Mouse (Mus musculus): Measurements from ENCODE around the gene Wdtc1. TPM values are rescaled to one million over a fixed set of nuclear protein-coding genes. Genes with fewer than 3 reads are reported as not detected.
A peak's percentile ranks its signal among the peaks of the same experiment; 100 is the strongest.

Gene Wdtc1
- polyA plus RNA-seq, 1 experiment from 2014 or later: 14.0 TPM

DNA sequence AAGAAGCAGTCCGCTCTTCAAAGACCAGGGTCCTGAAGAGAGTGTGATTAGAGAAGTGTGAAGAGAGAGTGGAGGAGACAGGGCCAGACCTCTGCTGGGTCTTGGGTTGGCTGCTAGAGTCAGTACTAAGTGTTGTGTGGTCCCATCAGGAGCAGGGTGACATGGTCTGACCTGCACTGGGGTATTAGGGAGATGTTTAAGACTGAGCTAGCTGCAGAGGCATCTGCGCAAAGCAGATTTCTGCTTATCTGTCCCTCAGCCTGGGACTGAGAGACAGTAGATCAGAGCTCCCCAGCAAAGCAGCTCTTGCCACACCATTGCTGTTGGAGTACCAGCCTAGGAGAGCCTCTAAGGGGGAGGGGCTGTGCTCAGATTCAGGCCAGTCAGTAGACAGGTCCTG, 36.8 kb upstream of the Wdtc1 start:
- Histone ChIP-seq H3K9me3 (replicated peaks) (no peaks in the 10 kb centered on the region), H3K9ac (no peak overlapping the region), H3K36me3 (ENCODE audit: poor library complexity, severe bottlenecking) (0 out of 2 replicates have a peak, but pooled peaks cover under 1% of the 10 kb centered on the region), H3K27me3 (no peaks in the 10 kb centered on the region), H3K4me1 (peaks cover 9% of the 10 kb centered on the region), H3K4me3 (no peak overlapping the region), H3K27ac (no peak overlapping the region), H3K4me2 (no peak overlapping the region)
- 93% methylated on average over 2 of the region's 2 CpGs for WGBS
- ATAC-seq: no peak

DNA sequence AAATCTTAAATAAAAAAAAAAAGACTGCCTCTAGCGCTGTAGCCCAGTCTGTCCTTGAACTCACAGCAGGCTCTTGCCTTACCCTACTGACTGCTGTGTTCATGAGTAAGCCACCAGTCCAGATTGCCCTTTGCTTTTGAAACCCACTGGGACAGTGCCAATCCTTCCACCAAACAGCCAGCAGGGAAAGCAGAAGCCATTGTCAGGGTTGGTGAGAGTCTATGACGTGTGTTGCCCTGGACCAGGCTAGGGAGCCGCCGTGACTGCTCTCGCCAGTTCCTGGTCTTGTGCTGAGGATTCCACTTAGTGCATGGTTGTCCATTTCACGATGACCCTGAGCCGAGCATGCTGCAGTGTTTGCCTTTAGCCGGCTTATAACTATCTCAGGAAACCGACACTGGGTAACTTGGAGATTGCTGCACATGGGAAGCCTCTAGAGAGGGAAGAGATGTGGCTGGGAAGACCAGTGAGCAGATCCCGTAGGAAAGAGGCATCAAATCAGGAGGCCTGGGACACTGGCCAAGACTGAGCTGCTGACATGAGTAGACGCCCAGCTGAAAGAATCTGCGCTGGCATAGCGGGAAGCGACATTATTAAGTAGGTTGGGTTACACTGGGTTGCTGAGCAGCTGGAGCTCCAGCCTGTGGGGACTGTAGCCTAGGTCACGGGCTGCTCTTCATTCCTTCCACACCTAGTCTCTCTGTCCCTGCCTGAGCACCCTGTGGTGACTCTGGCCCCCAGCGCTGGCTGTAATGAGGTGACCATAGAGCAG, 35.7 kb upstream of the Wdtc1 start:
- Histone ChIP-seq H3K4me1 (0 out of 2 replicates have a peak, but pooled peaks cover 3% of the 10 kb centered on the region), H3K4me3 (no peak overlapping the region), H3K9me3 (replicated peaks) (no peaks in the 10 kb centered on the region), H3K27me3 (no peaks in the 10 kb centered on the region), H3K4me2 (no peak overlapping the region), H3K27ac (no peak overlapping the region), H3K36me3 (ENCODE audit: poor library complexity, severe bottlenecking) (0 out of 2 replicates have a peak, but pooled peaks cover 4% of the 10 kb centered on the region), H3K9ac (no peak overlapping the region)
- ATAC-seq: no peak
- WGBS: 87% methylated on average over 16 of the region's 16 CpGs

- Histone ChIP-seq H3K36me3 (ENCODE audit: poor library complexity, severe bottlenecking) (0 out of 2 replicates have a peak, but pooled peaks cover 4% of the 10 kb centered on the region), H3K9ac (no peak overlapping the region), H3K4me1 (0 out of 2 replicates have a peak, but pooled peaks cover 3% of the 10 kb centered on the region), H3K27ac (no peak overlapping the region), H3K4me3 (no peak overlapping the region), H3K9me3 (replicated peaks) (no peaks in the 10 kb centered on the region), H3K27me3 (no peaks in the 10 kb centered on the region), H3K4me2 (no peak overlapping the region)
- ATAC-seq: no peak
Observed at GRCm38 (mm10) chr4:133387053-133387452, 33.8 kb upstream of the Wdtc1 start.

DNA sequence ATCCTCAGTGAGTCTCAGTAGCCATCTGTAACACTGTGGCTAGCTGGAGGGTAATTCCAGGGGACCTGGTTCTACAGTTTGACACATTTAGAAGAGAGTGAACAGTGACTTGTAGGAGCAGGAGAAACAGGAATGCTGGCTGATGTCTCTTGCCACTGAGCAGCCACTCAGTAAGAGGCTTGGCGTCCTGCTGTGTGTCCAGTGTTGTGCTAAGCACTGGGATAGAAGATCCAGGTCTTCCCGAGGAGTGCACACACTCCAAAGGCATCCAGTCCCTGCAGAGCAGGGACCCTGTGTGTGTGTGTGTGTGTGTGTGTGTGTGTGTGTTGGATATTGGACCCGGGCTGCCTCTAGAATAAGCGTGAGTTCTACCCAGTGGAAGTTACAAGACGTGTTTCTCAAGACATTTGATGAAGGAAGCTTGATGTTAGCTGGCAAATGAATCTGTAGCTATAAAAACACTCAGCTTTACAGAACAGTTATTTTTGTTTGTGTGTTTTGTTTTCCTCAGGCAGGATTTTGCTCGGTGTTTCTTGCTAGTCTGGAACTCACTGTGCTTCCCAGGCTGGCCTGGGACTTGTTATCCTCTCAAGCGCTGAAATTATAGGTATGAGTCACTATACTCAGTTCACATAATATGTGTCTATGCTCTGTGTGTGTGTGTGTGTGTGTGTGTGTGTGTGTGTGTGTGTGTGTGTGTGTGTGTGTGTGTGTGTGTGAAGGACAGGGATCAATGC, 32.9 kb upstream of the Wdtc1 start:
- H3K9ac ChIP-seq: no peak overlapping the region
- H3K4me2 ChIP-seq: no peak overlapping the region
- H3K9me3 ChIP-seq (replicated peaks): no peaks in the 10 kb centered on the region
- no peak for ATAC-seq
- 0 out of 2 replicates have a peak, but pooled peaks cover 3% of the 10 kb centered on the region for H3K4me1 ChIP-seq
- WGBS: 70% methylated on average over 7 of the region's 7 CpGs
- no peak overlapping the region for H3K27ac ChIP-seq
- 0 out of 2 replicates have a peak, but pooled peaks cover 4% of the 10 kb centered on the region for H3K36me3 ChIP-seq (ENCODE audit: poor library complexity, severe bottlenecking)
- no peak overlapping the region for H3K4me3 ChIP-seq
- no peaks in the 10 kb centered on the region for H3K27me3 ChIP-seq

DNA sequence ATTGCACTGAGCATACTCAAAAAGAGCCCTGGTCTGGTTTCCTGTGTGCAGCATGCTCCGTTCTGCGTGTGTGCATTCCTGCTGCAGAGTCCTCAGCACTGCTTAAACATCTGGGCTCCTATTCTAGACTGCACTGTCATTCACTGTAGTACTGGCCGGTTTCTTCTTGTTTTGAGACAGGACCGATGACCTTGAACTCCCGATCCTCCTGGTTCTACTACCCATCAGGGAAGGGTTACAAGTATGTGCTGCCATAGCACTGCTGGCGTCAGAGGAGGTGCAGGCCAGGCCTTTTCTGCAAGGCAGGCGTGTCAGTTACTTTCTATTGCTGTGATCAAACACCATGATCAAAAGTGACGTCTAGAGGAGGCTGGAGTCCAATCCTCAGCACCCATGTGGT, 27.9 kb upstream of the Wdtc1 start:
- no peaks in the 10 kb centered on the region for H3K9me3 ChIP-seq (replicated peaks)

GRCm38 (mm10) chr4:133380532-133380931, 27.3 kb upstream of the Wdtc1 start:
- 0 out of 2 replicates have a peak, but pooled peaks cover 4% of the 10 kb centered on the region for H3K36me3 ChIP-seq (ENCODE audit: poor library complexity, severe bottlenecking)
- ATAC-seq: no peak
- H3K27me3 ChIP-seq: no peaks in the 10 kb centered on the region
- WGBS: 52% methylated on average over 6 of the region's 6 CpGs
- H3K9ac ChIP-seq: no peak overlapping the region
- no peaks in the 10 kb centered on the region for H3K9me3 ChIP-seq (replicated peaks)
- no peak overlapping the region for H3K4me3 ChIP-seq
- H3K4me2 ChIP-seq: no peak overlapping the region
- no peak overlapping the region for H3K27ac ChIP-seq
- H3K4me1 ChIP-seq: peaks cover 25% of the 10 kb centered on the region

More for the DNA sequence above, 27.9 kb upstream of the Wdtc1 start:
- Histone ChIP-seq H3K4me3 (no peak overlapping the region), H3K27ac (no peak overlapping the region), H3K36me3 (ENCODE audit: poor library complexity, severe bottlenecking) (0 out of 2 replicates have a peak, but pooled peaks cover 4% of the 10 kb centered on the region), H3K27me3 (no peaks in the 10 kb centered on the region), H3K9ac (no peak overlapping the region), H3K4me1 (peaks cover 20% of the 10 kb centered on the region), H3K4me2 (no peak overlapping the region)
- WGBS: 80% methylated on average over 8 of the region's 8 CpGs
- no peak for ATAC-seq

DNA sequence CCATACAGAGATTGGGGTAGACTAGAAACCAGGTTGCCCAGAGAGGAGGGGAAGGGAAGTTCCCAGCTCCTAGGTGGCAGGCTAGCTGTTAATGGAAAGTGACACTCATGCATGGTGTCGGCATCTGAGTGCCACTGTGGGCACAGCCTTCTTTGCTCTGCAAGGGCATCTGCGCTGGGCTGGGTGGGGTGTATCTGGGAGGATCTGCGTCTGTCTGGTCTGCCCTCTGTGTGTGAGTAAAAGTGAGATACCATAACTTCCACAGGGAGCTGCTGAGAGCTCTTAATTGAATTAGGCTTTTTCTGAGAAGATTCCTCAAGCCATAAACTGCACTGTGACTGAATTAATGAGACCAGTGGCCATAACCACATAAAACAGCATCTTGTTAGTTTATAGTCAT, 26.6 kb upstream of the Wdtc1 start:
- no peak for ATAC-seq

DNA sequence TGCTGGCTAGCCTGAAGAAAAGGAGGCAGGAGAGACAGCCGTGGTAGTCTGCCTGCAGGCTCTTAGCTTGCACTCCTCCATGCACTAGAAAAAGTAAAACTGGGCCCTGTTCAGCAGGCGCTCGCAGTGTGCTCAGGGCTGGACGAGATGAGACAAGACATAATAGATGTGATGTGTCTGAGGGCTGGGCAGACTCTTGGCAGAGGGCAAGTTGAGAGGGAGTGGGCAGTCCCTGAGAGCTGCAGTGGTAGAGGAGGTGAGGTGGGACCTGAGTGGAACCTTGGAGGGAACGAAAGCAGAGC, 25.7 kb upstream of the Wdtc1 start:
- Histone ChIP-seq H3K27ac (no peak overlapping the region), H3K4me1 (peaks cover 31% of the 10 kb centered on the region), H3K4me2 (no peak overlapping the region), H3K27me3 (no peaks in the 10 kb centered on the region), H3K36me3 (ENCODE audit: poor library complexity, severe bottlenecking) (no peaks in the 10 kb centered on the region; the same call in 1 of the 2 replicates), H3K4me3 (no peak overlapping the region), H3K9me3 (replicated peaks) (no peaks in the 10 kb centered on the region), H3K9ac (peak overlapping the region; percentile 53; the same call in 1 of the 2 replicates)
- WGBS: 40% methylated on average over 5 of the region's 5 CpGs
- ATAC-seq: no peak

More for the DNA sequence above, 26.6 kb upstream of the Wdtc1 start:
- no peak overlapping the region for H3K27ac ChIP-seq
- no peak overlapping the region for H3K4me2 ChIP-seq
- H3K9me3 ChIP-seq (replicated peaks): no peaks in the 10 kb centered on the region
- peaks cover 1% of the 10 kb centered on the region; the same call in 1 of the 2 replicates for H3K36me3 ChIP-seq (ENCODE audit: poor library complexity, severe bottlenecking)
- no peak overlapping the region for H3K4me3 ChIP-seq
- no peak overlapping the region for H3K9ac ChIP-seq
- whole genome bisulfite sequencing: 82% methylated on average over 3 of the region's 3 CpGs
- no peaks in the 10 kb centered on the region for H3K27me3 ChIP-seq
- peaks cover 28% of the 10 kb centered on the region for H3K4me1 ChIP-seq

DNA sequence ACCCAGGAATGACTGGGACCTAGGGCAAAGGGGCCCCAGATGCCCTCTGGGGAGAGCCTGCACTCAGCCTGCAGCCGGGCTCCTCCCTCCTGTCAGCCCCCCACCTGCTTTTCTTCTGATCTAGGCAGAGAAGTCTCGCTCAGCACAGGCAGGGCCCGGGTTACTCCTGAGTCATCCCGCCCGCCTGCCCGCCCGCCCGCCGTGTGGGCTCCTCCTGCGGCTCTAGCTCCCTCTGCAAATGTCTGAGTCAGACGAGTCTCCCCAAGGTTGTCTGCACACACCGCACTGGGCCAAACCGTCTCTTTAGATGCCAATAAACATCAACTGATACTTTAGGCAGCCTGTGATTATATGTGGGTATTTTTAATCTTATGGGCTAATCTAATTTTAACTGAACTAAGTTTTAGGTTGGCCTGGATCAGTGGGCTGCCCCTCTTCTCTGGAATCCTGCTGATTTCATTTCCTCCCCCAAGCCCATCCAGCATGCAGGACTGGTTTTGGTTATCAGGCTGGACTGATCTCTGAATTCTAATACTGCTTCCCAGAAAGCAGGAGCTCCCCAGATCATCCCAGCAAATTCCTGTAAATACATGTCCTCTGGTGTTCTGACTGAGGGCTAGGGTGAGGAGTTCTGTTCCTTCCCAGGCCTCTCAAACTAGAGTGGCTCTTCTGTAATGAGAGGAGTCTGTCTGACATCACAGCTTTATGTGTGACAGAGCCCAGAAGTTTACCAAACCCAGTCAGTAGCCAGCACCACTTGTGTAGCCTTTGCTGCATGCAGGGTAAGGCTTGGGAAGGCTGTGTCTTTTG, 25.2 kb upstream of the Wdtc1 start:
- Histone ChIP-seq H3K4me3 (no peak overlapping the region), H3K4me1 (peaks cover 37% of the 10 kb centered on the region), H3K9ac (peak overlapping the region; percentile 53), H3K9me3 (replicated peaks) (no peaks in the 10 kb centered on the region), H3K4me2 (peak overlapping the region; percentile 13; the same call in 1 of the 2 replicates), H3K27ac (no peak overlapping the region), H3K36me3 (ENCODE audit: poor library complexity, severe bottlenecking) (no peaks in the 10 kb centered on the region; the same call in 1 of the 2 replicates), H3K27me3 (no peaks in the 10 kb centered on the region)
- 7% methylated on average over 12 of the region's 13 CpGs for WGBS
- no peak for ATAC-seq

- no peaks in the 10 kb centered on the region for H3K27me3 ChIP-seq
Observed at GRCm38 (mm10) chr4:133375812-133376577, 22.7 kb upstream of the Wdtc1 start.

GRCm38 (mm10) chr4:133374011-133374410, 20.7 kb upstream of the Wdtc1 start:
- Histone ChIP-seq H3K9me3 (replicated peaks) (no peaks in the 10 kb centered on the region), H3K36me3 (ENCODE audit: poor library complexity, severe bottlenecking) (no peaks in the 10 kb centered on the region; the same call in 1 of the 2 replicates), H3K27me3 (no peaks in the 10 kb centered on the region), H3K4me1 (peaks cover 69% of the 10 kb centered on the region), H3K9ac (peak overlapping the region; percentile 22; the same call in 1 of the 2 replicates), H3K4me2 (no peak overlapping the region), H3K27ac (no peak overlapping the region), H3K4me3 (no peak overlapping the region)
- WGBS: 84% methylated on average over 4 of the region's 4 CpGs
- ATAC-seq: no peak

More at GRCm38 (mm10) chr4:133375812-133376577, 22.7 kb upstream of the Wdtc1 start:
- Histone ChIP-seq H3K4me3 (no peak overlapping the region), H3K36me3 (ENCODE audit: poor library complexity, severe bottlenecking) (no peaks in the 10 kb centered on the region; the same call in 1 of the 2 replicates), H3K9me3 (replicated peaks) (no peaks in the 10 kb centered on the region), H3K27ac (0 out of 2 replicates have a peak overlapping the region, but pooled peaks have one; percentile 7), H3K4me1 (peaks cover 61% of the 10 kb centered on the region), H3K9ac (no peak overlapping the region), H3K4me2 (no peak overlapping the region)
- ATAC-seq: no peak
- WGBS: 55% methylated on average over 10 of the region's 10 CpGs
